Mouse (Mus musculus) thymus, postnatal 14 days (tissue): Measurements from ENCODE around the gene Dpf1.

ENCODE experiments used
- DNase-seq: peaks from one replicate; pipeline ENCODE4 v3.0.0; 2021

Dpf1 gene

GRCm38 (mm10) chr7:29289856-29290255, 13.9 kb upstream of the Dpf1 start:
- no peak for DNase-seq

- no peak for DNase-seq
Observed at GRCm38 (mm10) chr7:29290691-29291485, 12.9 kb upstream of the Dpf1 start.

- DNase-seq: no peak
Observed at GRCm38 (mm10) chr7:29291616-29292457, 11.9 kb upstream of the Dpf1 start.

GRCm38 (mm10) chr7:29292458-29293098, 11.2 kb upstream of the Dpf1 start:
- DNase-seq: no peak

GRCm38 (mm10) chr7:29293131-29294065, 10.4 kb upstream of the Dpf1 start:
- DNase-seq: no peak

- no peak for DNase-seq
Observed at GRCm38 (mm10) chr7:29294111-29294761, 9.5 kb upstream of the Dpf1 start.

- DNase-seq: no peak
Observed at GRCm38 (mm10) chr7:29295861-29296647, 7.7 kb upstream of the Dpf1 start.

GRCm38 (mm10) chr7:29296998-29297397, 6.8 kb upstream of the Dpf1 start:
- peak; percentile 77 for DNase-seq

- peak; percentile 81 for DNase-seq
Observed at GRCm38 (mm10) chr7:29301127-29301566, 2.6 kb upstream of the Dpf1 start.

GRCm38 (mm10) chr7:29302641-29303040, 1.1 kb upstream of the Dpf1 start:
- no peak for DNase-seq

GRCm38 (mm10) chr7:29304463-29305262, 912 bp downstream of the Dpf1 start:
- no peak for DNase-seq

GRCm38 (mm10) chr7:29305263-29305988, 1.7 kb downstream of the Dpf1 start:
- no peak for DNase-seq

GRCm38 (mm10) chr7:29306108-29306507, 2.4 kb downstream of the Dpf1 start:
- no peak for DNase-seq

- DNase-seq: peak; percentile 61
Observed at GRCm38 (mm10) chr7:29306619-29307018, 2.9 kb downstream of the Dpf1 start.

- peak; percentile 89 for DNase-seq
Observed at GRCm38 (mm10) chr7:29307350-29308104, 3.8 kb downstream of the Dpf1 start.

- peak; percentile 64 for DNase-seq
Observed at GRCm38 (mm10) chr7:29309221-29309721, 5.5 kb downstream of the Dpf1 start.

- peak; percentile 62 for DNase-seq
Observed at GRCm38 (mm10) chr7:29309749-29310148, 6.0 kb downstream of the Dpf1 start.

GRCm38 (mm10) chr7:29313051-29313450, 9.3 kb downstream of the Dpf1 start:
- no peak for DNase-seq
